Mouse (Mus musculus): ENCODE data around the gene Ethe1.
"Not testable (repeated sequence)": the region's sequence is repeated elsewhere in the genome, so short reads cannot be mapped to it uniquely, and the experiment has no call there.

The Ethe1 gene

GRCm38 (mm10) chr7:24614816-24615215, 27.5 kb downstream of the Ethe1 start:
- no peak for DNase-seq

- no peak for DNase-seq
These were observed 30.4 kb downstream of the Ethe1 start for GRCm38 (mm10) chr7:24617763-24618162.

GRCm38 (mm10) chr7:24618374-24618773, 31.0 kb downstream of the Ethe1 start:
- DNase-seq = not testable (repeated sequence)

- DNase-seq = no peak
These were observed 32.5 kb downstream of the Ethe1 start for GRCm38 (mm10) chr7:24619671-24620397.

GRCm38 (mm10) chr7:24621193-24621592, 33.9 kb downstream of the Ethe1 start:
- no peak for DNase-seq

- no peak for DNase-seq
These were observed 35.6 kb downstream of the Ethe1 start for GRCm38 (mm10) chr7:24622967-24623366.

- peak; percentile 26 for DNase-seq
These were observed 41.6 kb downstream of the Ethe1 start for GRCm38 (mm10) chr7:24628685-24629610.

GRCm38 (mm10) chr7:24629672-24630071, 42.3 kb downstream of the Ethe1 start:
- no peak for DNase-seq

GRCm38 (mm10) chr7:24630116-24630880, 43.0 kb downstream of the Ethe1 start:
- no peak for DNase-seq

- no peak for DNase-seq
These were observed 48.9 kb downstream of the Ethe1 start, which contains the start of gene Lypd3 for GRCm38 (mm10) chr7:24636264-24636663. Gene Lypd3, plus strand, starts transcription at chr7:24636550.

- no peak for DNase-seq
These were observed 49.7 kb downstream of the Ethe1 start for GRCm38 (mm10) chr7:24637046-24637445.

GRCm38 (mm10) chr7:24638026-24638856, 50.9 kb downstream of the Ethe1 start:
- no peak for DNase-seq

GRCm38 (mm10) chr7:24640450-24640849, 53.1 kb downstream of the Ethe1 start:
- DNase-seq = no peak

GRCm38 (mm10) chr7:24642491-24642890, 55.1 kb downstream of the Ethe1 start:
- no peak for DNase-seq

- no peak for DNase-seq
These were observed 57.1 kb downstream of the Ethe1 start for GRCm38 (mm10) chr7:24644492-24644891.

GRCm38 (mm10) chr7:24644996-24645395, 57.7 kb downstream of the Ethe1 start:
- DNase-seq = no peak

- no peak for DNase-seq
These were observed 59.1 kb downstream of the Ethe1 start for GRCm38 (mm10) chr7:24646486-24646885.

GRCm38 (mm10) chr7:24653681-24654080, 66.3 kb downstream of the Ethe1 start:
- peak; percentile 37 for DNase-seq

All from cerebellum, adult 8-10 months (tissue).